Mouse (Mus musculus) CH12.LX (cell line): ENCODE measurements around the gene Gm20532. TPM values are rescaled to one million over a fixed set of nuclear protein-coding genes. Genes with fewer than 3 reads are reported as not detected.

Experiments used
- DNase-seq: peaks from one replicate; pipeline ENCODE4 v3.0.0-alpha.2; 2013; ENCODE audit errors: extremely low read depth
- H3K27ac ChIP-seq: 2 replicates; pipeline ENCODE4 v1.5.1; 2012; ENCODE audit warnings: low read depth, mild to moderate bottlenecking, control low read depth, moderate library complexity; ENCODE audit not compliant: insufficient read depth
- H3K27me3 ChIP-seq: replicated peaks from 2 replicates; pipeline ENCODE3; 2012; ENCODE audit warnings: inconsistent platforms
- H3K36me3 ChIP-seq, 2 experiments: replicated peaks in 1 of 2; 2 replicates each; pipeline versions ENCODE3 to v1.6.1; 2012; ENCODE audit warnings: inconsistent platforms in 1 of 2, low read length in 1 of 2, mild to moderate bottlenecking in 1 of 2, mixed read lengths in 1 of 2, moderate library complexity in 1 of 2; ENCODE audit not compliant: control insufficient read depth in 1 of 2, insufficient read depth in 1 of 2
- H3K4me1 ChIP-seq, 2 experiments: 2 replicates each; pipeline ENCODE4 v1.6.1; 2012; ENCODE audit warnings: inconsistent platforms in 1 of 2, moderate library complexity in 1 of 2; ENCODE audit not compliant: insufficient read depth in 2 of 2, control insufficient read depth in 1 of 2
- H3K4me2 ChIP-seq: 2 replicates; pipeline ENCODE4 v1.6.1; 2012; ENCODE audit warnings: low read depth, mild to moderate bottlenecking, control low read depth; ENCODE audit not compliant: poor library complexity, insufficient read depth, severe bottlenecking
- H3K4me3 ChIP-seq, 3 experiments: fragments of 150-350 bp in 1 of 3; sonication (generic) in 1 of 3; replicated peaks in 1 of 3; 2 replicates each; pipeline versions ENCODE3 to v1.5.1; 2011 to 2012; ENCODE audit warnings: low read depth in 2 of 3, low read length in 2 of 3, mild to moderate bottlenecking in 2 of 3, moderate library complexity in 2 of 3, control low read depth in 1 of 3, improper control_type of control experiment in 1 of 3, inconsistent platforms in 1 of 3, mixed read lengths in 1 of 3; ENCODE audit not compliant: poor library complexity in 1 of 3
- H3K79me2 ChIP-seq: replicated peaks from 2 replicates; pipeline ENCODE4 v1.6.1; 2012; ENCODE audit warnings: mild to moderate bottlenecking, moderate library complexity; ENCODE audit not compliant: control insufficient read depth, poor library complexity, insufficient read depth, severe bottlenecking; ENCODE audit errors: extremely low read depth
- H3K9ac ChIP-seq: 2 replicates; pipeline ENCODE4 v1.6.1; 2012; ENCODE audit warnings: low read depth, mild to moderate bottlenecking, control low read depth, moderate library complexity; ENCODE audit not compliant: insufficient read depth
- H3K9me3 ChIP-seq: replicated peaks from 2 replicates; pipeline ENCODE3; 2012; ENCODE audit warnings: low read length, inconsistent platforms, mixed read lengths
- BHLHE40 ChIP-seq: IDR thresholded peaks from 2 replicates; pipeline ENCODE4 v1.6.1; 2011; ENCODE audit warnings: mild to moderate bottlenecking, low read depth, low read length, improper control_type of control experiment
- CHD1 ChIP-seq: IDR thresholded peaks from 2 replicates; pipeline ENCODE4 v1.6.1; 2012; ENCODE audit warnings: low read depth, low read length, improper control_type of control experiment, inconsistent platforms
- EP300 ChIP-seq: IDR thresholded peaks from 2 replicates; pipeline ENCODE4 v1.6.1; 2011; ENCODE audit warnings: low read length, improper control_type of control experiment
- ETS1 ChIP-seq: conservative IDR thresholded peaks from 2 replicates; pipeline ENCODE4 v1.6.1; 2012; ENCODE audit warnings: low read depth, mild to moderate bottlenecking, inconsistent platforms, low read length, improper control_type of control experiment, moderate library complexity
- GABPA ChIP-seq: IDR thresholded peaks from 2 replicates; pipeline ENCODE4 v1.6.1; 2012; ENCODE audit warnings: low read depth, low read length, improper control_type of control experiment, inconsistent platforms; ENCODE audit not compliant: insufficient replicate concordance
- IRF4 ChIP-seq: IDR thresholded peaks from 2 replicates; pipeline ENCODE4 v1.6.1; 2014; ENCODE audit warnings: low read depth, mild to moderate bottlenecking, inconsistent platforms, low read length, improper control_type of control experiment
- JUN ChIP-seq: IDR thresholded peaks from 2 replicates; pipeline ENCODE4 v1.6.1; 2011; ENCODE audit warnings: low read depth, mild to moderate bottlenecking, low read length, improper control_type of control experiment, moderate library complexity; ENCODE audit not compliant: insufficient read depth
- JUND ChIP-seq: conservative IDR thresholded peaks from 2 replicates; pipeline ENCODE4 v1.6.1; 2011; ENCODE audit warnings: low read depth, low read length, improper control_type of control experiment
- MAX ChIP-seq: IDR thresholded peaks from 2 replicates; pipeline ENCODE4 v1.6.1; 2011; ENCODE audit warnings: low read length, improper control_type of control experiment
- MXI1 ChIP-seq: IDR thresholded peaks from 2 replicates; pipeline ENCODE4 v1.6.1; 2011; ENCODE audit warnings: mild to moderate bottlenecking, low read depth, low read length, improper control_type of control experiment
- NELFE ChIP-seq: IDR thresholded peaks from 2 replicates; pipeline ENCODE4 v1.6.1; 2011; ENCODE audit warnings: low read depth, low read length, improper control_type of control experiment
- NRF1 ChIP-seq: IDR thresholded peaks from 2 replicates; pipeline ENCODE4 v1.6.1; 2014; ENCODE audit warnings: low read depth, mild to moderate bottlenecking, inconsistent platforms, low read length, improper control_type of control experiment, moderate library complexity
- POLR2A ChIP-seq: IDR thresholded peaks from 2 replicates; pipeline ENCODE4 v1.6.1; 2011; ENCODE audit warnings: low read depth, mild to moderate bottlenecking, improper control_type of control experiment, low read length
- POLR2AphosphoS2 ChIP-seq: IDR thresholded peaks from 2 replicates; pipeline ENCODE4 v1.6.1; 2011; ENCODE audit warnings: low read depth, low read length, improper control_type of control experiment
- SIN3A ChIP-seq: IDR thresholded peaks from 2 replicates; pipeline ENCODE4 v1.6.1; 2012; ENCODE audit warnings: low read length, improper control_type of control experiment, inconsistent platforms
- TBP ChIP-seq: conservative IDR thresholded peaks from 2 replicates; pipeline ENCODE4 v1.6.1; 2011; ENCODE audit warnings: low read depth, low read length, improper control_type of control experiment
- TCF12 ChIP-seq: IDR thresholded peaks from 2 replicates; pipeline ENCODE4 v1.6.1; 2014; ENCODE audit warnings: low read depth, mild to moderate bottlenecking, inconsistent platforms, low read length, improper control_type of control experiment
- USF1 ChIP-seq: IDR thresholded peaks from 2 replicates; pipeline ENCODE4 v1.6.1; 2014; ENCODE audit warnings: low read depth, mild to moderate bottlenecking, inconsistent platforms, low read length, improper control_type of control experiment
- USF2 ChIP-seq: conservative IDR thresholded peaks from 2 replicates; pipeline ENCODE4 v1.6.1; 2011; ENCODE audit warnings: low read depth, low read length, improper control_type of control experiment
- ZC3H11A ChIP-seq: IDR thresholded peaks from 2 replicates; pipeline ENCODE4 v1.6.1; 2012; ENCODE audit warnings: low read depth, mild to moderate bottlenecking, inconsistent platforms, low read length, improper control_type of control experiment
- ZNF384 ChIP-seq: IDR thresholded peaks from 2 replicates; pipeline ENCODE4 v1.6.1; 2012; ENCODE audit warnings: low read depth, low read length, improper control_type of control experiment, inconsistent platforms
- dilution Hi-C: fragments of 300-500 bp; cut with MboI; formaldehyde crosslinking; loops from 2 replicates; pipeline ENCODE4 v1.14.3; 2020; ENCODE audit warnings: low sequenced_read_pairs; ENCODE audit not compliant: extremely low pct_unique_long_range_greater_than_20kb, extremely low pct_ligation_motif_present
- in situ Hi-C: fragments of 300-500 bp; cut with MboI; formaldehyde crosslinking; loops from 3 replicates; pipeline ENCODE4 v1.14.3; 2019; ENCODE audit warnings: low sequenced_read_pairs, low pct_ligation_motif_present, low pct_unique_long_range_greater_than_20kb, mixed read lengths
- polyA plus RNA-seq: library from polyadenylated mRNA; unstranded; fragments of >175 nt; gene quantifications from 2 replicates; pipeline ENCODE4 v1.2.1, GENCODE M21; 2012; ENCODE audit warnings: low read depth; ENCODE audit not compliant: insufficient read length
- total RNA-seq, 2 experiments: library from RNA; depleted of rRNA; stranded (reverse); fragments of 300-350 nt in 1 of 2; fragments of >200 nt in 1 of 2; gene quantifications; 2 replicates each; pipeline ENCODE4 v1.2.3; 2012 to 2014

The Gm20532 gene
- total and polyA plus RNA-seq, 3 experiments, result not detected

DNA sequence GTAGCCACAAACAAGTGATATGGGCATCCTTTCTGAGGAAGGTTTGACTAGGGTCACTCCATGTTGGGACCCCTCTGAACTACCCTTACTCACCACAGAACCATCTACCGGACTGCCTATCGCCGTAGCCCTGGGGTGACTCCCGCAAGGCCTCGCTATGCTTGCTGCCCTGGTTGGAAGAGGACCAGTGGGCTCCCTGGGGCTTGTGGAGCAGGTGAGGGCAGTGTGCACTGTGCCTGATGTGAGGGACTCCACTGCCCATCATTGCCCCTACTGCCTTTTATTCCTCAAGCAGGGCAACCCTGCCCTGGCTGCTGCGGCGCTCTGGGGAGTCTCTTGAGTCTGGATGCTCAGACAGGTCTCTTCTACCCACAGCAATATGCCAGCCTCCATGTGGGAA, 3.8 kb downstream of the Gm20532 start:
- no peaks in the 10 kb centered on the region for H3K79me2 ChIP-seq
- no peak for TF ChIP-seq USF1
- no peak for TF ChIP-seq JUND
- TF ChIP-seq MAX, result no peak
- TF ChIP-seq ZNF384, result no peak
- TF ChIP-seq GABPA, result no peak
- no peak for TF ChIP-seq CHD1
- no peak for TF ChIP-seq EP300
- no peak for TF ChIP-seq NELFE
- no peak for TF ChIP-seq NRF1
- no peak for TF ChIP-seq ETS1
- no peak for TF ChIP-seq POLR2AphosphoS2
- no peak for TF ChIP-seq TCF12
- TF ChIP-seq TBP, result no peak
- no peak for TF ChIP-seq JUN
- TF ChIP-seq, all 38 proteins: peak for 0
- H3K4me1 ChIP-seq, result peaks cover 3 to 11% of the 10 kb centered on the region in 2 experiments; a peak in 3 of 4 replicates
- no peak for DNase-seq
- H3K9ac ChIP-seq, result no peak overlapping the region
- in situ Hi-C loops, result no loop called here
- peaks cover 8% of the 10 kb centered on the region for H3K27me3 ChIP-seq
- H3K4me2 ChIP-seq, result no peak overlapping the region
- H3K27ac ChIP-seq, result no peak overlapping the region
- no peak overlapping the region for H3K4me3 ChIP-seq
- dilution Hi-C loops, result no loop called here
- no peaks in the 10 kb centered on the region for H3K9me3 ChIP-seq
- H3K36me3 ChIP-seq, result peaks cover 0 to 35% of the 10 kb centered on the region in 2 experiments

DNA sequence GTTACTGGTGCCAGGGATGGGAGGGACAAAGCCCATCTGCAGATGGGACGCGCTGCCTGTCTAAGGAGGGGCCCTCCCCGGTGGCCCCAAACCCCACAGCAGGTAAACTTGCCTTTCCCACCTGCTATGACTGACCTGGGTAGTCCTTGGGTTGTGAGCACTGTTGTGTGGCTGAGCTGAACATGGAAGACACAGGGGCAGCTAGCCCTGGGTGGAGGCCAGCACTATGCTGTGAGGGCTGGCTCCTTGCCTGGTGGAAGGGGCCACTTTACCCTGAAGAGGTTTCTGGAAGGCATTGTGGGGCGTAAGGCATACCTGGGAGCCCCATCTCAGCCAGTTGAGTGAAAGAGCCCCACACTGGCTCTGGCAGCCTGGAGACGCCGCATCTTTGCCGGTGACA, 4.5 kb downstream of the Gm20532 start:
- Histone ChIP-seq H3K9ac (no peak overlapping the region), H3K4me3 (no peak overlapping the region), H3K4me2 (no peak overlapping the region), H3K4me1 (peaks cover 3 to 11% of the 10 kb centered on the region in 2 experiments; a peak in 3 of 4 replicates), H3K9me3 (no peaks in the 10 kb centered on the region), H3K79me2 (no peaks in the 10 kb centered on the region), H3K27ac (no peak overlapping the region), H3K36me3 (peaks cover 0 to 42% of the 10 kb centered on the region in 2 experiments), H3K27me3 (peaks cover 3% of the 10 kb centered on the region)
- in situ Hi-C loops (no loop called here), dilution Hi-C loops (no loop called here)
- no peak for TF ChIP-seq USF2
- no peak for TF ChIP-seq ZC3H11A
- TF ChIP-seq BHLHE40, result no peak
- no peak for TF ChIP-seq MXI1
- TF ChIP-seq POLR2A, result no peak
- no peak for TF ChIP-seq SIN3A
- TF ChIP-seq JUND, result no peak
- TF ChIP-seq CHD1, result no peak
- no peak for TF ChIP-seq IRF4
- no peak for DNase-seq
